Mouse (Mus musculus) ovary, postnatal 10 days (tissue): Measurements from ENCODE around the gene Vmn2r78.
"Not testable (repeated sequence)": the region's sequence is repeated elsewhere in the genome, so short reads cannot be mapped to it uniquely, and the experiment has no call there.

Source experiments
- DNase-seq: peaks from one replicate; pipeline ENCODE4 v3.0.0; 2022; ENCODE audit warnings: low spot score

Vmn2r78 gene

DNA sequence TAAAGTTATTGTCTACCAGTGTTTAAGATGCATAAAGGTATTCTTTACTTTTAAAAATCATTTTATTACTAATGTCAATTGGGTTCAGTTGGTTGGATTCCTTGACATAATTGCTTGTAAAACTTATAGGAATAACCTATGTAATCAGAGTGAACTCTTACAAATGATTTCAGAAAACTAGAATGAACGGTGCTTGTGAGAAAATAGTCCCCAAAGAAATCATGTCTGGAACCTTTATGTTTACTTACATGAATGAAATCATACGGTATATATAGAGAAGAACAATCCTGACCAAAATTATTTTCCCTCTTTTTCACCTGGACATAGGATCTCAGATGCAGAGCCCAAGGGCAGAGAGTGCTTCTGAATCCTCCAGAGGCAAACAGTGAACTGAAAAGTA lies at the start of gene Vmn2r78:
Gene Vmn2r78, plus strand, starts transcription at position 301 of the 400 bp plus-strand sequence.
- DNase-seq, result not testable (repeated sequence)

DNA sequence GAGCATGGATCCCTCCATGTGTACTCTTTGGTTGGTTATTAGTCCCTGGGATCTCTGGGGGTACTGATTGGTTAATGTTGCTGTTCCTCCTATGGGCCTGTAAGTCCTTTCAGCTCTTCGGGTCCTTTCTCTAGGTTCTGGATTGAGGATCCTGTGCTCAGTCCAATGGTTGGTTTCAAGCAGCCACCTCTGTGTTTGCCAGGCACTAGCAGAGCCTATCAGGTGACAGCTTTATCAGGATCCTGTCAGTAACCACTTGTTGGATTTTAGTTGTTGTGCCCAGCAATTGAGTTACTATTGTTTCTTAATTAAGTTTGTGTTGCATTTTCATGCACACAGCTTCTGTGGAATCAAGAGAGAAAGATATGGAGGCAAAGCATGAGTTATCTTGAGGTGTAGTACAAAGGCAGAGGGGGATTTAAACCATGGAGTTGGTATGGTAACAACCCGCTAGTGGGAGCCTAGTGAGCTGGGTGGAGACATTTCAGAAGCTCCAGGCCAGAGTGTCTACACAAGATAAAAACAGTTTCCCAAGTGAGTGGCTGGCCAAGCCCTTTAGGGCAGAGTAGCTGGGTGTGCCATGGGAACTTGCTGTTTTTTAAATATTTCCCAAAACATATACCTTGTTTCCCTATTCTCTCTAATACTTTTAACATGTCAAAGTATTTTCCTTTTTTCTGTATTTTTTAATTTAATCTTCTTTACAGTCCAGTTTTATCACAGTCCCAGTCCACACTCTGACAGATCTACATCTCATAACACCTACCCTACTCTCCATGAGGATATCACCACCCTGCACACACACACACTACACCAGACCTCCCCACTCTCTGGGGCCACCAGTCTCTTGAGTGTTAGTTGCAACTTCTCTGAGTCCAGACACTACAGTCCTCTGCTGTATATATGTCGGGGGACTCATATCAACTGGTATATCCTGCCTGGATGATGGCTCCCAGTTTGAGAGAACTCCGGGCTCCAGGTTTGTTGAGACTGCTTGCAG lies 25.1 kb upstream of the Vmn2r78 start:
- DNase-seq, result no peak

DNA sequence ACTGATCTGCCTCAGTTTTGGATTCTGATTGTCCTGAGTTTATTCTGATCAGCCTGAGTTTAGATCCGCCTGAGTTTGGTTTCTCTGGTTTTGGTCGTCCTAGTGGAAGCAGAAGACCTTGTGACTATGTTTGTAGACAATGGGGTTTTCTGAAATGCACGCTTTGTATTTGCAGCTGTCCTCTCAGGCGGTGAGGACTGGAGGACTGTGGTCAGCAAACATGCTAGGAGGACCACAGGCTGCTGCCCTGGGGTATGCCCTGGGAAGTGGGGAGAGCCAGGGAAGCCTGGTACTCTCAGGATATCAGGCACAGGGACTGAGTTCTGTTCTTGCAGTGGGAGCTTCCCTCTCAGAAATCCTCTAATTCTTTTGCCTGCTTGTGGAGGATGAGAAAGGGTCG lies 22.4 kb downstream of the Vmn2r78 start:
- DNase-seq, result no peak

DNA sequence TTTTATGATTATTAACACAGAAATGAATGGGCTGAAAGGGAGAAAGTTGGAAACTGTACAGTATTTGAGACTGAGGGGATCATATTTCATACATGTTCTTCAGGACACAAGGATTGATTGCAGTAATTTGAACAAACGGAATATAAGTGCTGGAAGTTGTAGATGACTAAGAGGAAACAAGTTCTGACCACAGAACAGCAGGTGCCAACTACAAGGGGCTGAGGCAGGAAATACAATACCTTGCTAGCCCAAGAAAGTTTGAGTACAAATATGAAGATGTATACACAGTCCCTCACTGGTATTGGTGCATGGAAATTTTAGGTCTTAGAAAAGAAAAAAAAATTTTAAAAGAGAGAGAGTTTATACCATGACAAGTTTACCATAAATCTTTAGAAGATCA lies 79.8 kb downstream of the Vmn2r78 start:
- no peak for DNase-seq

DNA sequence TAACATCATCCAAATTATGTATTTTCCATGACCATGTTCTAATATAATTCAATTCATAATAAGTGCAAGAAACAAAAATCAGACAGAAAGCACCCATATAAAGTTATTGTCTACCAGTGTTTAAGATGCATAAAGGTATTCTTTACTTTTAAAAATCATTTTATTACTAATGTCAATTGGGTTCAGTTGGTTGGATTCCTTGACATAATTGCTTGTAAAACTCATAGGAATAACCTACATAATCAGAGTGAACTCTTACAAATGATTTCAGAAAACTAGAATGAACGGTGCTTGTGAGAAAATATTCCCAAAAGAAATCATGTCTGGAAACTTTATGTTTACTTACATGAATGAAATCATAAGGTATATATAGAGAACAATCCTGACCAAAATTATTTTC lies 80.9 kb downstream of the Vmn2r78 start, which contains the start of gene Vmn2r79:
Gene Vmn2r79, plus strand, starts transcription at position 301 of the 400 bp plus-strand sequence.
- not testable (repeated sequence) for DNase-seq
